Mouse (Mus musculus): Measurements from ENCODE around the gene Pfkfb3. TPM values are rescaled to one million over a fixed set of nuclear protein-coding genes. Genes with fewer than 3 reads are reported as not detected.
"Not testable (repeated sequence)": the region's sequence is repeated elsewhere in the genome, so short reads cannot be mapped to it uniquely, and the experiment has no call there.

The Pfkfb3 gene
- polyA plus RNA-seq, 1 experiment from 2014 or later, result 27.2 TPM

DNA sequence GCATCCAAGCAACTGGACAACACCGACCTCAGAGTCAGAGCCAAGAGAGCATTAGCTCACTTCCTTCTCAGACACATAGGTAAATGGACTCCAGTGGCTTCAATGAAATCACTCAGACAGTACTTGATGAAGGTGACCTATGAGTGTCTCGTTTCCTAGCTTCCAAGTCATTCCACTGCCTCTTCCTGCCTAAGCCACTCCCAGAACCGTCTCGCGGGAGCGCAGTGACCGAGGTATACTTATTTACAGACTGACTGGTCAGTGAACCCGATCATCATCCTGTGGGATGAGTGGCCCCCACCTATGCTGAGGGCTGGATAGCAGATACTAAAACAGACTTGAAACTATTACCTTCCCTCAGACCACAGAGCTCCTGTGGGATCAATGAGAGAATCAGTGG, 7.8 kb downstream of the Pfkfb3 start:
- Histone ChIP-seq H3K4me1 (replicated peaks) (no peaks in the 10 kb centered on the region), H3K9me3 (no peaks in the 10 kb centered on the region), H3K36me3 (no peaks in the 10 kb centered on the region), H3K27ac (replicated peaks) (no peak overlapping the region), H3K4me2 (no peak overlapping the region), H3K9ac (no peak overlapping the region), H3K4me3 (no peak overlapping the region), H3K27me3 (peaks cover 2% of the 10 kb centered on the region; the same call in 1 of the 2 replicates)
- ATAC-seq (ENCODE audit: low read depth), result no peak
- WGBS, result 85% methylated on average over 8 of the region's 8 CpGs

DNA sequence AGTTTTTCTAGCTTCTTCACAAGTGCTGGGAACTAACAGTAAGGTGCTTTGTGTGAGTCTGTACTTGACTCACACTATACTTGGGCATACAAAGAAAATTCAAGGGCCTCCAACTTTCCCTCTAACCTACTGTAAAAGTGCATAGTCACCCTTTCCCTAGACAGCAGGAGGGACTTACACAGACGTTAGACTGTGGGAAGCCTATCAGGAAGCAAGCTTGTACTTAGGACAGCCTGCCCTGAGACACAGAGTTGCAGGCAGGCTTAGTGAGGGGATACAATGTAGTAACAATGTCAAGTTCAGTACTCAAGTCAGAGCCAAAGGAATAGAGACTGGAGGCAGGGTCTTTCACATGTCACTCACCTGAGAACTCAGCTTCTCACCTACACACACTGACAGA, 8.5 kb downstream of the Pfkfb3 start:
- Histone ChIP-seq H3K27me3 (no peaks in the 10 kb centered on the region), H3K9ac (no peak overlapping the region), H3K4me1 (replicated peaks) (no peaks in the 10 kb centered on the region), H3K9me3 (no peaks in the 10 kb centered on the region), H3K4me2 (no peak overlapping the region), H3K4me3 (no peak overlapping the region), H3K36me3 (no peaks in the 10 kb centered on the region), H3K27ac (replicated peaks) (no peak overlapping the region)
- no peak for ATAC-seq (ENCODE audit: low read depth)
- 35% methylated on average over 1 of the region's 1 CpGs for WGBS

DNA sequence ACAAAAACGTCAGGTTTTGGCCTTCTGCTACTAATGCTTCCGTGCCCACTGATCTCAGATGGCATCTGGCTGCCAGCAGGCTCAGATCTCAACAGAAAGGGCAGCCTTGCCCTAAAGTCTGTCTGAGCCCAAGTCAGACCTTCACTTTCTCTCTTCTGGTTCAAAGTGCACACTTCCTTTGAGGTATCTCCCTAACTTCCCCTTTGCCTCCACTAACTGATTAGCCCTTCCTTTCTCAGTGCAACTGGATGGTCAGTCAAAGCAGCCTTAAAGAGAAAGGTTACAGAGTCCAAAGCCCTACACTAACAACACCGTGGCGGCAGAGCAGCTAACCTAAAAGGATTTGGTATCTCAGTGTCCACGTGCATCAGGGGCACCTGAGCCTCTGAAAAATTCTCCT, 9.5 kb downstream of the Pfkfb3 start:
- 77% methylated on average over 5 of the region's 5 CpGs for WGBS
- no peaks in the 10 kb centered on the region for H3K27me3 ChIP-seq
- H3K9me3 ChIP-seq, result no peaks in the 10 kb centered on the region
- H3K36me3 ChIP-seq, result no peaks in the 10 kb centered on the region
- no peak overlapping the region for H3K4me3 ChIP-seq
- H3K9ac ChIP-seq, result no peak overlapping the region
- H3K4me2 ChIP-seq, result no peak overlapping the region
- H3K4me1 ChIP-seq (replicated peaks), result no peaks in the 10 kb centered on the region
- no peak overlapping the region for H3K27ac ChIP-seq (replicated peaks)
- no peak for ATAC-seq (ENCODE audit: low read depth)

DNA sequence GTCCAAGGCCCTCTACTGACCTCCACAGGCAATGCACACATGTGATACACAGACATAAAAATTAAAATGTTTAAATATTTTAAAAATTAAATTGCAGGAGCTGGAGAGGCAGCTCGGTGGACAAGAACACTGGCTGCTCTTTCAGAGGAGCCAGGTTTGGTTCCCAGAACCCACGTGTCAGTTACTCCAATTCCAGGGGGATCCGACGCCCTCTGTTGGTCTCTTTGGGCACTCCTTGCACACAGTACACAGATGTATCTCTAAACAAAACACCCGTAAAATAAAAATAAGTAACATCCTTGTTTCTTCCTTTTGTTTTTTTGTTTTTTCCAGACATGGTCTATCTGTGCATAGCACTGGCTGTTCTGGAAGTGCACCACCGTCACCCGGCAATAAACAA, 10.7 kb downstream of the Pfkfb3 start:
- Histone ChIP-seq H3K9ac (no peak overlapping the region), H3K9me3 (no peaks in the 10 kb centered on the region), H3K4me3 (no peak overlapping the region), H3K4me1 (replicated peaks) (no peaks in the 10 kb centered on the region), H3K4me2 (no peak overlapping the region), H3K27me3 (no peaks in the 10 kb centered on the region), H3K27ac (replicated peaks) (no peak overlapping the region), H3K36me3 (no peaks in the 10 kb centered on the region)
- no peak for ATAC-seq (ENCODE audit: low read depth)
- 79% methylated on average over 7 of the region's 7 CpGs for WGBS

DNA sequence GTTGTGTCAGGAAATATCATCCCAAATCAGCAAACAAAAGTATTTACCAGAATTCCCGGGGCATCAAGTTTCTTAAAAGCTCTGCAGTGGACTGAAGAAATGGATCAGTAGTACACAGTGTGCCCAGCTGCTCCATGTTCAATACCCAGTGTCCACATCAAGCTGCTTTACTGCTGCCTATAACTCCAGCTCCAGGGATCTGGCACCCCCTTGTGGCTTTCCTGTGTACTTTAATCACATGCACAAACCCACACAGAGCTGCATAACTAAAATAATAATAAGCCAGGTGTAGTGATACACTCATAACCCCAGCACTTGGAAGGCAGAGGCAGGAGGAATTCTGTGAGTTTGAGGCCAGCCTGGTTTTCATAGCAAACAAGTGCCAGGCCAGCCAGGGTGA, 11.2 kb downstream of the Pfkfb3 start:
- H3K4me2 ChIP-seq, result no peak overlapping the region
- H3K27ac ChIP-seq (replicated peaks), result no peak overlapping the region
- no peak overlapping the region for H3K4me3 ChIP-seq
- no peaks in the 10 kb centered on the region for H3K9me3 ChIP-seq
- no peaks in the 10 kb centered on the region for H3K36me3 ChIP-seq
- no peaks in the 10 kb centered on the region for H3K27me3 ChIP-seq
- H3K9ac ChIP-seq, result no peak overlapping the region
- H3K4me1 ChIP-seq (replicated peaks), result no peaks in the 10 kb centered on the region
- WGBS, result 86% methylated on average over 1 of the region's 1 CpGs
- ATAC-seq (ENCODE audit: low read depth), result peak; percentile 69; the same call in 1 of the 2 replicates

DNA sequence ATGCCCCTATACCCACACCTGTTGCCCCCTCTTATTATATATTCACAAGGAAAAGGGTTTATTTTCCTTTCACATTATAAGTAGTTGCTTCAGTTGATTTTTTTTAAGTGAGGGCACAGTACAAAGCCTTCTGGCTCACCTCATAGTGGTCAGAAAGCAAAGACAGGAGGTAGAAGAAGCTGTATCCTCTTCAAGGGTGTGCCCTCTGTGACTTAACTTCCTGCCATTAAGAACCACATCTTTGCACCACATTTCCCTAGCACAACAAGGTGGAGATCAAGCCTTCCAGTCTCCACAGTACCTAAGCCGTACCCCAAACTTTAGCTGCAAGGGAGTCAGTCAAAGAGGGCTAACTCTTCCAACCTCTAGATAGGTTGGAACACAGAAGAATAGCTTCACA, 11.8 kb downstream of the Pfkfb3 start:
- Histone ChIP-seq H3K9ac (no peak overlapping the region), H3K4me2 (no peak overlapping the region), H3K27ac (replicated peaks) (no peak overlapping the region), H3K9me3 (no peaks in the 10 kb centered on the region), H3K36me3 (no peaks in the 10 kb centered on the region), H3K4me3 (no peak overlapping the region), H3K4me1 (replicated peaks) (no peaks in the 10 kb centered on the region), H3K27me3 (peaks cover 5% of the 10 kb centered on the region; the same call in 1 of the 2 replicates)
- 93% methylated on average over 1 of the region's 1 CpGs for WGBS
- ATAC-seq (ENCODE audit: low read depth), result no peak

DNA sequence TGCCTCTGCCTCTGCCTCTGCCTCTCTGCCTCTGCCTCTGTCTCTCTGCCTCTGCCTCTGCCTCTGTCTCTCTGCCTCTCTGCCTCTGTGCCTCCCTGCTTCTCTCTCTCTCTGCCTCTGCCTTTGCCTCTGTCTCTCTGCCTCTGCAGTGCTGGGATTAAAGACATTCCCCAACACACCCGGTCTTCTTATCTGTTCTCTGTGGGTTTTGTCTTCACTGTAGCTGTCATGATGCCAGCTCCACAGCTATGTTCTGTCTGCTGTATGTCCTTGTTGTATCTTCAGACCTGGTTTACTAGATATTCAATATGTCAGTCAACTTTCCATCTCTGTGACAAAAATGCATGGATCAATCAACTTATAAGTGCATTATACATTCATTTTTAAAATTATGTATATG, 12.3 kb downstream of the Pfkfb3 start:
- not testable (repeated sequence) for H3K4me3 ChIP-seq; ATAC-seq (ENCODE audit: low read depth); H3K4me2 ChIP-seq; H3K9ac ChIP-seq; H3K4me1 ChIP-seq (replicated peaks); H3K36me3 ChIP-seq; H3K27me3 ChIP-seq; H3K27ac ChIP-seq (replicated peaks); H3K9me3 ChIP-seq
- 88% methylated on average over 1 of the region's 1 CpGs for WGBS

DNA sequence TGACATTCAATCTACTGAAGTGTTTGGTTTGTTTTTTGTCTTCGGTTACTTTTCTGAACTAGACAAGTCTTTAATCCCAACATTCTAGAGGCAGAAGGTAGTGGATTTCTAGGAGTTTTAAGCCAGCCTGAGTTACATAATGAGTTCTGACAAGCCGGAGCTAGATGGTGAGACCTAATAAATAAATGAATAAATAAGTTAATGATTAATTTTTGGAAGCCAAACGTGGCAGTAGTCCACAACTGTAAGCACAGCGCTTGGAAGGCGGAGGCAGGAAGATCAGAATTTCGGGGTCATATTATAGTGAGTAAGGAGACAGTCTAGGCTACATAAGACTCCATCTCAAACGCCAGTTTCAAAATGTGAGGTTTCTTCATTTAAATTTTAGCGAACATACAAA, 17.9 kb downstream of the Pfkfb3 start:
- Histone ChIP-seq H3K27ac (replicated peaks) (no peak overlapping the region), H3K9ac (no peak overlapping the region; the same call in 1 of the 2 replicates), H3K9me3 (no peaks in the 10 kb centered on the region), H3K4me1 (replicated peaks) (peaks cover 6% of the 10 kb centered on the region; the same call in 1 of the 2 replicates), H3K4me3 (peak overlapping the region; percentile 51), H3K4me2 (peak overlapping the region; percentile 79), H3K27me3 (peaks cover 13% of the 10 kb centered on the region; the same call in 1 of the 2 replicates), H3K36me3 (no peaks in the 10 kb centered on the region)
- 62% methylated on average over 8 of the region's 8 CpGs for WGBS
- no peak for ATAC-seq (ENCODE audit: low read depth)

DNA sequence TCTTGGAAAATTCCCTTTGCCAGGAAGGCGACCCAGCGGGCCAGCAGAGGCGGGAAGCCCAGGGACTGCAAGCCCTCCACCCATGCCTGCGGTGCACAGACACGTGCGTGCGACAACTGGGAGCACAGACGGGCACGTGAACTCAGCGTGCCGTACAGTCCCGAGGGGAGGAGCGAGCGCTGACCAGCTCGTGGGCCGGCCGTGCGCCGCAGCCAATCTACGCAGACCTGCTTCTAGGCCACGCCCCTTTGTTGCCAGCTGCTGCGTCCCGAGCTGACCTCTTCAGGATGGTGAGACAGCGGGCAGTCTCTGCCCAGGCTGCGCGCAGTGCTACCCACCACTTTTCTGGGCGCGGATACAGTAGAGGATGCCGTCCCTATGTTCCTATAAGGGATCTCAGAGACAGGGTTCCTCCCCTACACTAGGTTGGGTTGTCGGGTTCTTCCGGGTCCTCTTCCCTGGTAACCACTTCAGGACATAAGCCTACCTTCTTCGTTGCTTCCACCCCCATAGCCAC, 18.4 kb downstream of the Pfkfb3 start:
- peak overlapping the region; percentile 79 for H3K4me2 ChIP-seq
- peak overlapping the region; percentile 65 for H3K9ac ChIP-seq
- peak; percentile 99 for ATAC-seq (ENCODE audit: low read depth)
- H3K4me3 ChIP-seq, result peak overlapping the region; percentile 51
- no peak overlapping the region for H3K27ac ChIP-seq (replicated peaks)
- no peaks in the 10 kb centered on the region for H3K36me3 ChIP-seq
- H3K4me1 ChIP-seq (replicated peaks), result peaks cover 6% of the 10 kb centered on the region; the same call in 1 of the 2 replicates
- WGBS, result under 1% methylated on average over 32 of the region's 32 CpGs
- H3K27me3 ChIP-seq, result peaks cover 13% of the 10 kb centered on the region; the same call in 1 of the 2 replicates
- no peaks in the 10 kb centered on the region for H3K9me3 ChIP-seq

DNA sequence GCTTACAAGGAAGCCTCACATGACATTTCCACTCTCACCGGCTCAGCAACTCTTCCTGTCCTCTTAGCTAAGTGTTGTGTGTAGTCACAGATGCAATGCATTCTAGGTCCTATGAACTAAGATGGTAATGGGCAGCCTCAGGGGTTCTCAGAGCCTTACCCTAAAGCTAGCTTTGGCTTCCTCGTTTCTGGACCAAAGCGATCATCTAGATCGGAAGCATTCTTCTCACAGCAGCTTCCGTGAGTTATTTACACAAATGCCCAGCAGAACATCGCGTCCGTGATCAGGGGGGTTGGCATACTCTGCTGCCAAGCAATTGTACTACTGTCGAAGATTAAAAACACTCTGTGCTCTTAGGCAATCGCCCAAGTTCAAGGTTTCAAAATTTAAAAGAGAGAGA, 19.1 kb downstream of the Pfkfb3 start:
- no peak for ATAC-seq (ENCODE audit: low read depth)
- peaks cover 6% of the 10 kb centered on the region; the same call in 1 of the 2 replicates for H3K4me1 ChIP-seq (replicated peaks)
- H3K27ac ChIP-seq (replicated peaks), result no peak overlapping the region
- peak overlapping the region; percentile 79 for H3K4me2 ChIP-seq
- H3K36me3 ChIP-seq, result no peaks in the 10 kb centered on the region
- peak overlapping the region; percentile 65 for H3K9ac ChIP-seq
- H3K27me3 ChIP-seq, result peaks cover 13% of the 10 kb centered on the region; the same call in 1 of the 2 replicates
- WGBS, result 28% methylated on average over 10 of the region's 10 CpGs
- no peaks in the 10 kb centered on the region for H3K9me3 ChIP-seq
- peak overlapping the region; percentile 51 for H3K4me3 ChIP-seq

DNA sequence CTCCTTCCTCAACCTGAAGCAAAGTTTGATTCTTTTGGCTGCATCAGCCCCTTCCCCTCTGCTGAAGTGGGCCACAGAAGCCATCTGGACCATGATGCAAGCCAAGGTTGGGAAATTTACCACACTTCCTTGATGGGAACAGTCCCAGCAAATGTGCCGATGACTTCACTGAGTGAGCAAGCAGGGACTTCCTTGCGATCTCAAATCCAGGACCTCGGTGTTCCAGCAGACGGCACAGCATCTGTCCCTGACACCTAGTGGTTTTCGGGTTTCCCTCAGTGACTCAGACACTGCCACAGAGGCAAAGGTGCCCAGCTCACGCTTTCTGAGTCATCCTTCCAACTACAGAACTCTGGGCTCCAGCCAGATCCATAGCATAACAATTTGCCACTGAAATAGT, 23.8 kb downstream of the Pfkfb3 start:
- WGBS, result 83% methylated on average over 6 of the region's 6 CpGs
- no peak overlapping the region for H3K4me3 ChIP-seq

DNA sequence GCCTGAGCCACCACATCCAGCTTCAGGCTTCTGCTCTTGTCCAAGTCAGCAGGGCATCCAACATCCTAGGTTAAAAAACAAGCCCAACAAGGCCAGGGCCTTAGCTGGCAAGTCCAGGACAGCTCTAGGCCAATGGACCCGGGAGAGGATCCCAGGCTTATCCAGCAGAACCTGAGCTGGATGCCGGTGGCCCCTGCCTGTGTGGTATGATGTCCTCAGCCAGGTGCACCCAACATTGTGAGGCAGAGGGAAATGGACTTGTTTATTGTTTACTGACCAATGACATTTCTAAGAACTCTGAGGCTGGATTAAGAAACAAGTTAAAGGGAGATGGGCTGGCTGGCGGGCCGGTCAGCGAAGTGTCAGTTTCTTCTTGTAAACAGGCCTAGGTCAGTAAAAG, 27.8 kb downstream of the Pfkfb3 start:
- H3K4me3 ChIP-seq, result no peak overlapping the region
- no peak for ATAC-seq (ENCODE audit: low read depth)
- H3K9me3 ChIP-seq, result no peaks in the 10 kb centered on the region
- no peaks in the 10 kb centered on the region for H3K36me3 ChIP-seq
- H3K27me3 ChIP-seq, result no peaks in the 10 kb centered on the region
- H3K4me1 ChIP-seq (replicated peaks), result no peaks in the 10 kb centered on the region
- H3K4me2 ChIP-seq, result no peak overlapping the region
- H3K9ac ChIP-seq, result no peak overlapping the region
- H3K27ac ChIP-seq (replicated peaks), result no peak overlapping the region
- 89% methylated on average over 5 of the region's 5 CpGs for WGBS

More for the DNA sequence above, 23.8 kb downstream of the Pfkfb3 start:
- Histone ChIP-seq H3K9ac (no peak overlapping the region), H3K9me3 (no peaks in the 10 kb centered on the region), H3K27me3 (peaks cover 7% of the 10 kb centered on the region; the same call in 1 of the 2 replicates), H3K36me3 (no peaks in the 10 kb centered on the region), H3K4me1 (replicated peaks) (peaks cover 6% of the 10 kb centered on the region; the same call in 1 of the 2 replicates), H3K4me2 (no peak overlapping the region), H3K27ac (replicated peaks) (no peak overlapping the region)
- no peak for ATAC-seq (ENCODE audit: low read depth)

DNA sequence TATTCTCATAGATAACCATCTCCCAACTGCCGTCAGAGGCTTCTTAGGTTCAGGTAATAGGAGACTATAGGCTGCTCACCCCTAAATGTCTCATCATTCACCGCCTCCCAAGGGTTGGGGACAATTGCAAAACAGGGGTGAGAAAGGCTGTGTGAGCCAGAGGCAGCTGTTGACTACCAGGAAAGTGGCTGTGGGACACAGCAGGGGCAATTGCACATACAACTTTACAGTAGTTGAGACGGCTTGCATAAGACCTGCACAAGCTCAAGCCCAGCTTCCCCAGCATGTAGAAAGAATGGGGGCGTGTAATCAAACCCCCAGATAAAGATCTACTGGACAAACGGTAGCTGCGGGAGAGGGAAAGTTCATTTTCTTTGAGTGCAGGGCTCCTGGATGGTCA, 29.1 kb downstream of the Pfkfb3 start:
- Histone ChIP-seq H3K9me3 (no peaks in the 10 kb centered on the region), H3K4me2 (no peak overlapping the region), H3K4me3 (no peak overlapping the region), H3K27me3 (no peaks in the 10 kb centered on the region), H3K4me1 (replicated peaks) (no peaks in the 10 kb centered on the region), H3K27ac (replicated peaks) (no peak overlapping the region), H3K9ac (no peak overlapping the region), H3K36me3 (no peaks in the 10 kb centered on the region)
- WGBS, result 87% methylated on average over 6 of the region's 6 CpGs
- no peak for ATAC-seq (ENCODE audit: low read depth)
